35 mouse cellular contexts compared by ENCODE assay signal in genomic region chr3:98897606-98898005, GRCm38 (mm10). TPM values are rescaled to one million over a fixed set of nuclear protein-coding genes. Genes with fewer than 3 reads are reported as not detected.
"Had no signal": no experiment of that assay in that cellular context is flagged by ENCODE, and none has a peak within 500 bp of the region (broad histone marks: within the 10 kb centered on the region; RNA-seq: fewer than 3 reads in every experiment).

No protein-coding gene starts in this region.

- H3K27ac ChIP-seq: embryonic facial prominence, embryonic 10.5 days; embryonic facial prominence, embryonic 12.5 days; embryonic facial prominence, embryonic 13.5 days; embryonic facial prominence, embryonic 15.5 days; forebrain, embryonic 10.5 days; forebrain, embryonic 12.5 days; forebrain, embryonic 13.5 days; forebrain, embryonic 15.5 days; gastrocnemius, adult 2 months; heart, adult 2 months had no signal

- H3K36me3 ChIP-seq: embryonic facial prominence, embryonic 10.5 days; embryonic facial prominence, embryonic 12.5 days; embryonic facial prominence, embryonic 13.5 days; embryonic facial prominence, embryonic 15.5 days; forebrain, embryonic 10.5 days; forebrain, embryonic 12.5 days; forebrain, embryonic 15.5 days had no signal

- DNase-seq: cerebellum, adult 2 months; cerebellum, adult 8-10 months; cerebellum, adult 9-10 months; cerebellum, adult 9-11 months; cerebellum, postnatal 10 days; cerebellum, postnatal 14 days; cerebellum, postnatal 25 days; cerebellum, postnatal 36 days; embryo, embryonic 11 days; forebrain, postnatal 0 days; gastrocnemius, adult 2 months; gastrocnemius, postnatal 10 days; gastrocnemius, postnatal 14 days; gastrocnemius, postnatal 25 days; gastrocnemius, postnatal 36 days; heart, adult 11 months; heart, adult 18-20 months; heart, adult 2 months had no signal

- H3K9ac ChIP-seq: embryonic facial prominence, embryonic 12.5 days; embryonic facial prominence, embryonic 13.5 days; embryonic facial prominence, embryonic 15.5 days; forebrain, embryonic 12.5 days; forebrain, embryonic 13.5 days; forebrain, embryonic 15.5 days; forebrain, postnatal 0 days had no signal

- H3K9me3 ChIP-seq: embryonic facial prominence, embryonic 10.5 days; embryonic facial prominence, embryonic 12.5 days; embryonic facial prominence, embryonic 13.5 days; embryonic facial prominence, embryonic 15.5 days; forebrain, embryonic 10.5 days; forebrain, embryonic 12.5 days; forebrain, embryonic 13.5 days; forebrain, embryonic 15.5 days had no signal

- H3K4me1 ChIP-seq: embryonic facial prominence, embryonic 10.5 days; embryonic facial prominence, embryonic 12.5 days; embryonic facial prominence, embryonic 13.5 days; embryonic facial prominence, embryonic 15.5 days; forebrain, embryonic 10.5 days; forebrain, embryonic 12.5 days; forebrain, embryonic 13.5 days; forebrain, embryonic 15.5 days had no signal

- ATAC-seq: forebrain, embryonic 13.5 days; forebrain, embryonic 14.5 days; forebrain, embryonic 15.5 days; forebrain, embryonic 16.5 days; forebrain, postnatal 0 days had no signal

- H3K4me2 ChIP-seq: embryonic facial prominence, embryonic 12.5 days; embryonic facial prominence, embryonic 13.5 days; embryonic facial prominence, embryonic 15.5 days; forebrain, embryonic 12.5 days; forebrain, embryonic 13.5 days; forebrain, embryonic 15.5 days had no signal

- H3K4me3 ChIP-seq: embryonic facial prominence, embryonic 10.5 days; embryonic facial prominence, embryonic 12.5 days; embryonic facial prominence, embryonic 13.5 days; embryonic facial prominence, embryonic 15.5 days; erythroblast, embryonic 14.5 days; forebrain, embryonic 10.5 days; forebrain, embryonic 12.5 days; forebrain, embryonic 13.5 days; forebrain, embryonic 15.5 days; gastrocnemius, adult 2 months; heart, adult 2 months had no signal

- H3K27me3 ChIP-seq: embryonic facial prominence, embryonic 12.5 days; embryonic facial prominence, embryonic 13.5 days; embryonic facial prominence, embryonic 15.5 days; forebrain, embryonic 12.5 days; forebrain, embryonic 13.5 days; forebrain, embryonic 15.5 days had no signal

RNA-seq across cellular contexts. Expression of gene Hao2, which starts 4.6 kb away (rescaled TPM):
- polyA plus RNA-seq: cerebellum, adult 2 months; cortical plate, adult 2 months; embryonic facial prominence, embryonic 10.5 days; embryonic facial prominence, embryonic 11.5 days; embryonic facial prominence, embryonic 13.5 days; embryonic facial prominence, embryonic 14.5 days; embryonic facial prominence, embryonic 15.5 days; erythroblast, embryonic 14.5 days; forebrain, embryonic 10.5 days; forebrain, embryonic 11.5 days; forebrain, embryonic 14.5 days; forebrain, embryonic 15.5 days; forebrain, embryonic 16.5 days; forebrain, postnatal 0 days; frontal cortex, adult 2 months; heart, adult 2 months had no signal

RNA-seq across cellular contexts. Expression of gene Hsd3b1, which starts 38.0 kb away (rescaled TPM):
- polyA plus RNA-seq: cerebellum, adult 2 months; cortical plate, adult 2 months; embryonic facial prominence, embryonic 13.5 days; embryonic facial prominence, embryonic 14.5 days; embryonic facial prominence, embryonic 15.5 days; forebrain, embryonic 13.5 days; forebrain, embryonic 14.5 days; forebrain, embryonic 15.5 days; forebrain, embryonic 16.5 days; forebrain, postnatal 0 days; frontal cortex, adult 2 months; gonadal fat pad, adult 2 months had no signal
